22 mouse cellular contexts compared by ENCODE assay signal in the genomic region with DNA sequence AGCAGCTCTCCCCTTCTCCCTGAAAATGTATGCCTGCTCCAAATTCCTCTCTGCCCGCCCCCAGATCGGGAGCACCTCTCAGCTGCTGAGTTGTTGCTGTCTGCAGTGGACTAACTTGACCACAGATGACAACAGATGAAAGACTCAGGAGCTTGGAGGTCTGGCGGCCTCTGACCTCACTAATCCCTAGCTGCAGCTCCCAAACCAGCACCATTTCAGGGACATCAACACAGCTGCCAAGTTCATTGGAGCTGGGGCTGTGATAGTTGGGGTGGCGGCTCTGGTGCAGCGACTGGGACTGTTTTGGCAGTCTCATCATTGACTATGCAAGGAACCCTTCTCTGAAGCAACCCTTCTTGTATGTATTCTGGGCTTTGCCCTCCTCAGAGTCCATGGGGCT. TPM values are rescaled to one million over a fixed set of nuclear protein-coding genes. Genes with fewer than 3 reads are reported as not detected.
DNase-seq lines count a peak whose midpoint lies in the region; ATAC-seq and TF ChIP-seq lines count a peak whose summit lies in the region.
"Had no signal": no experiment of that assay in that cellular context is flagged by ENCODE, and none has a peak within 500 bp of the region (broad histone marks: within the 10 kb centered on the region; RNA-seq: fewer than 3 reads in every experiment).

No protein-coding gene starts in this region.

- TF ChIP-seq CTCF in ES-Bruce4 (IDR thresholded peaks at IDR 0.05; ENCODE audit: low read depth, low read length) = no peak

- no peak overlapping the region for H3K4me3 ChIP-seq in heart, embryonic 13.5 days
- peak overlapping the region; percentile 40 for H3K4me3 ChIP-seq in ES-Bruce4 (ENCODE audit: low read depth, low read length)
- no peak overlapping the region for H3K4me3 ChIP-seq in liver, embryonic 13.5 days (replicated peaks)
- H3K4me3 ChIP-seq: forebrain, embryonic 15.5 days; heart, embryonic 15.5 days; limb, embryonic 13.5 days had no signal

- H3K36me3 ChIP-seq in heart, embryonic 13.5 days = peaks cover 16% of the 10 kb centered on the region; the same call in 1 of the 2 replicates
- H3K36me3 ChIP-seq in ES-Bruce4 (ENCODE audit: control insufficient read depth, insufficient read depth, low read length, poor library complexity, severe bottlenecking) = no peaks in the 10 kb centered on the region
- peaks cover 32% of the 10 kb centered on the region for H3K36me3 ChIP-seq in liver, embryonic 13.5 days
- H3K36me3 ChIP-seq: forebrain, embryonic 15.5 days; heart, embryonic 15.5 days; limb, embryonic 13.5 days had no signal

- no peak overlapping the region for H3K4me2 ChIP-seq in heart, embryonic 13.5 days
- no peak overlapping the region for H3K4me2 ChIP-seq in liver, embryonic 13.5 days
- H3K4me2 ChIP-seq: forebrain, embryonic 15.5 days; heart, embryonic 15.5 days; hindbrain, embryonic 14.5 days; limb, embryonic 13.5 days had no signal

- no peak overlapping the region for H3K9ac ChIP-seq in heart, embryonic 13.5 days
- no peak overlapping the region for H3K9ac ChIP-seq in ES-Bruce4 (ENCODE audit: low read depth, poor library complexity, severe bottlenecking)
- H3K9ac ChIP-seq in liver, embryonic 13.5 days = peak overlapping the region; percentile 22; the same call in 1 of the 2 replicates
- H3K9ac ChIP-seq: forebrain, embryonic 15.5 days; heart, embryonic 15.5 days; hindbrain, embryonic 14.5 days; limb, embryonic 13.5 days had no signal

- peaks cover 14% of the 10 kb centered on the region for H3K4me1 ChIP-seq in heart, embryonic 13.5 days
- H3K4me1 ChIP-seq in ES-Bruce4 (ENCODE audit: control insufficient read depth, insufficient read depth, low read length) = no peaks in the 10 kb centered on the region
- H3K4me1 ChIP-seq in liver, embryonic 13.5 days (replicated peaks) = peaks cover 36% of the 10 kb centered on the region
- H3K4me1 ChIP-seq: forebrain, embryonic 15.5 days; limb, embryonic 13.5 days had no signal

- no peak for DNase-seq in heart, adult 18-20 months
- DNase-seq in adrenal gland, postnatal 25 days = peak; percentile 10
- DNase-seq in liver, embryonic 13.5 days = no peak
- DNase-seq in urinary bladder, adult 2 months (ENCODE audit: low spot score) = no peak
- DNase-seq in urinary bladder, postnatal 14 days (ENCODE audit: low spot score) = no peak
- DNase-seq: B cell, adult 2 months; cerebellum, postnatal 25 days; gastrocnemius, postnatal 25 days; kidney, adult 2 months; lung, postnatal 14 days; midbrain, embryonic 14.5 days; spleen, adult 18-20 months; thymus, postnatal 36 days had no signal

- no peak for TF ChIP-seq POLR2A in ES-Bruce4 (IDR thresholded peaks at IDR 0.05; ENCODE audit: insufficient read depth, low read length)

- 0 out of 2 replicates have a peak overlapping the region, but pooled peaks have one; percentile 2 for H3K27ac ChIP-seq in heart, embryonic 13.5 days (replicated peaks)
- H3K27ac ChIP-seq in ES-Bruce4 (ENCODE audit: insufficient read depth, low read length) = no peak overlapping the region
- H3K27ac ChIP-seq in liver, embryonic 13.5 days = peak overlapping the region; percentile 59; the same call in 1 of the 2 replicates
- H3K27ac ChIP-seq: forebrain, embryonic 15.5 days; heart, embryonic 15.5 days; hindbrain, embryonic 14.5 days; limb, embryonic 13.5 days; stomach, postnatal 0 days had no signal

- WGBS in heart, embryonic 13.5 days = 58% methylated on average over 5 of the region's 5 CpGs
- 80% methylated on average over 5 of the region's 5 CpGs for WGBS in liver, embryonic 13.5 days (ENCODE audit: insufficient replicate concordance)

- H3K27me3 ChIP-seq in heart, embryonic 13.5 days (replicated peaks) = no peaks in the 10 kb centered on the region
- H3K27me3 ChIP-seq in ES-Bruce4 (ENCODE audit: control insufficient read depth, insufficient read depth, low read length, poor library complexity, severe bottlenecking) = no peaks in the 10 kb centered on the region
- H3K27me3 ChIP-seq in liver, embryonic 13.5 days = no peaks in the 10 kb centered on the region
- H3K27me3 ChIP-seq: forebrain, embryonic 15.5 days; heart, embryonic 15.5 days; limb, embryonic 13.5 days had no signal

- no peak for ATAC-seq in heart, embryonic 13.5 days (ENCODE audit: extremely low read depth, insufficient number of reproducible peaks, low FRiP score, low TSS enrichment)
- ATAC-seq in liver, embryonic 13.5 days (ENCODE audit: low read depth) = peak; percentile 48; the same call in 1 of the 2 replicates
- ATAC-seq in activated CD4-positive, CD25-positive, alpha-beta regulatory T cell, adult 4 months = no peak
- ATAC-seq: forebrain, embryonic 15.5 days had no signal

- no peaks in the 10 kb centered on the region for H3K9me3 ChIP-seq in heart, embryonic 13.5 days
- no peaks in the 10 kb centered on the region for H3K9me3 ChIP-seq in ES-Bruce4 (replicated peaks; ENCODE audit: control insufficient read depth, insufficient read depth, low read length, poor library complexity, severe bottlenecking)
- H3K9me3 ChIP-seq in liver, embryonic 13.5 days (replicated peaks) = no peaks in the 10 kb centered on the region
- H3K9me3 ChIP-seq: forebrain, embryonic 15.5 days; G1E; heart, embryonic 15.5 days had no signal

- no peak for TF ChIP-seq EP300 in ES-Bruce4 (IDR thresholded peaks at IDR 0.05; ENCODE audit: insufficient read depth, low read depth, low read length)

RNA-seq across cellular contexts. Expression of a gene that starts 44.8 kb away (rescaled TPM):
- 3.5 and 3.9 TPM in 2 replicates for polyA plus RNA-seq in heart, embryonic 13.5 days (2015; fragmentation: Nextera tagmentation; extraction: Ambion mirVana)
- total RNA-seq in heart, adult 18-20 months (2021) = 10 to 100 TPM; 20.9 to 24.1 TPM
- polyA plus RNA-seq in ES-Bruce4 (2011; ENCODE audit: insufficient read depth, insufficient read length, low read depth, missing spikeins) = 46.4 and 71.2 TPM in 2 replicates
- 44.9 and 54.7 TPM in 2 replicates for total RNA-seq in adrenal gland, postnatal 25 days (2021)
- polyA plus RNA-seq in liver, embryonic 13.5 days (2015; fragmentation: Nextera tagmentation; extraction: Ambion mirVana) = 9.7 and 10.0 TPM in 2 replicates
- 17.7 and 19.8 TPM in 2 replicates for polyA plus RNA-seq in urinary bladder, adult 2 months (2012; rRNA removed)
- 10 to 100 TPM in 1 of 2 experiments, 1 to 10 TPM in 1; 7.5 to 11.9 TPM for polyA plus RNA-seq in activated CD4-positive, CD25-positive, alpha-beta regulatory T cell, adult 4 months (2017; shearing (Covaris generic))
